Comparison of ENCODE assay signal across 12 mouse cellular contexts in the genomic region with DNA sequence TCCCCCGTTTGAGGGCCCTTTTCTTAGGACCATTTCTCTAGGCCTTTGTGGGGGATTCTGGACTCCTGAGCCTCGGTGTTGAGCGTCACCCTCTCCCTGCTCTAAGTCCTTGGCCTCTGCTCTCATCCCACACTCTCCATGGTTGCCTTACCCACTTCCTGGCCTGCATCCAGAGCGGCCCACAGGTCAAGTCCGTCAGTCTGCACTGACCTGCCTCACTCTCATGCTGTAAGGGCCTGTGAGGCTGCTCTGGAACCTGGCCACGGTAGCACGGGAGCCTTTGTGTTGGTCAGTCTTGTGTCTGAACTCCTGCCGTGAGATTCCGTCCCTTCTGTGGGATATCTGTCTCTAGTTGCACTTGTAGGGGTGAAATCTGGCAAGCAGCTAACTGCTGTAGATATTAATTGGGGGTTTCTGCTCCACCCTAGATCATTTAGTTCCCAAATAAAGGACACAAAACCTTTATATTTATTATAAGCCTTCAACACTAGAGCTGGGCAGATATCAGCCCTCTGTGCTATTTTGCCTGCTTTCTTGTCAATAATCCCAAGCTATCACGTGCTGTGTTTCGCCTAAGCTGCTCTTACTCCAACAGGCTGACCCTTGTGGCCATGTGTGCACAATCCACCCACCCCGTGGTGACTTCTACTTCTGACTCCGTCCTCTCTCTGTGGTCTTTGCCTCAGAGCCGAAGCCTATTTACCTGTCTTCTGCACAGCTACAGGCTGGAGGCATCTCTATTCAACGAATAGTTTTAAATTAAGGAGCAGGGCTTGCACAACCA.
DNase-seq lines count a peak whose midpoint lies in the region; ATAC-seq lines count a peak whose summit lies in the region.
"Had no signal": no experiment of that assay in that cellular context is flagged by ENCODE, and none has a peak within 500 bp of the region (broad histone marks: within the 10 kb centered on the region; RNA-seq: fewer than 3 reads in every experiment).

No protein-coding gene starts in this region.

- no peak for DNase-seq in forebrain, embryonic 14.5 days (ENCODE audit: low spot score)
- peak; percentile 24 for DNase-seq in adipocyte (ENCODE audit: low spot score)
- peak; percentile 56 for DNase-seq in kidney, postnatal 10 days
- DNase-seq in spleen, adult 12 weeks (ENCODE audit: low spot score): no peak
- no peak for DNase-seq in urinary bladder, adult 18-20 months (ENCODE audit: low spot score in 2 of 2)
- DNase-seq: lung, postnatal 10 days had no signal

- H3K9me3 ChIP-seq in forebrain, embryonic 13.5 days (replicated peaks): no peaks in the 10 kb centered on the region
- H3K9me3 ChIP-seq in forebrain, embryonic 14.5 days (replicated peaks; ENCODE audit: control insufficient read depth, low read length): no peaks in the 10 kb centered on the region
- no peaks in the 10 kb centered on the region for H3K9me3 ChIP-seq in intestine, embryonic 15.5 days
- H3K9me3 ChIP-seq in intestine, embryonic 16.5 days (ENCODE audit: control insufficient read depth, low read length): no peaks in the 10 kb centered on the region
- H3K9me3 ChIP-seq: midbrain, embryonic 13.5 days; neural tube, embryonic 12.5 days had no signal

- peaks cover 25% of the 10 kb centered on the region; the same call in 1 of the 2 replicates for H3K36me3 ChIP-seq in forebrain, embryonic 13.5 days (ENCODE audit: poor library complexity, severe bottlenecking)
- H3K36me3 ChIP-seq in forebrain, embryonic 14.5 days (ENCODE audit: control insufficient read depth, insufficient read depth, low read length): peaks cover 16% of the 10 kb centered on the region; the same call in 1 of the 2 replicates
- H3K36me3 ChIP-seq in intestine, embryonic 15.5 days: no peaks in the 10 kb centered on the region
- no peaks in the 10 kb centered on the region; the same call in 1 of the 2 replicates for H3K36me3 ChIP-seq in intestine, embryonic 16.5 days (ENCODE audit: control insufficient read depth, insufficient read depth, low read length)

- H3K4me2 ChIP-seq in forebrain, embryonic 13.5 days: no peak overlapping the region
- no peak overlapping the region for H3K4me2 ChIP-seq in forebrain, embryonic 14.5 days (ENCODE audit: low read length)
- H3K4me2 ChIP-seq in intestine, embryonic 15.5 days (replicated peaks): no peak overlapping the region
- H3K4me2 ChIP-seq in intestine, embryonic 16.5 days (ENCODE audit: low read depth, low read length): no peak overlapping the region
- H3K4me2 ChIP-seq: midbrain, embryonic 13.5 days; neural tube, embryonic 12.5 days had no signal

- peaks cover 14% of the 10 kb centered on the region for H3K4me1 ChIP-seq in forebrain, embryonic 13.5 days
- peaks cover 4% of the 10 kb centered on the region; the same call in 1 of the 2 replicates for H3K4me1 ChIP-seq in forebrain, embryonic 14.5 days (ENCODE audit: control insufficient read depth, insufficient read depth, low read length)
- H3K4me1 ChIP-seq in intestine, embryonic 15.5 days (replicated peaks): peaks cover 22% of the 10 kb centered on the region
- peaks cover 20% of the 10 kb centered on the region for H3K4me1 ChIP-seq in intestine, embryonic 16.5 days (ENCODE audit: control insufficient read depth, insufficient read depth, low read length)
- H3K4me1 ChIP-seq: neural tube, embryonic 12.5 days had no signal

- H3K27me3 ChIP-seq in forebrain, embryonic 13.5 days: no peaks in the 10 kb centered on the region
- H3K27me3 ChIP-seq in forebrain, embryonic 14.5 days (replicated peaks; ENCODE audit: control insufficient read depth, insufficient read depth, low read length): no peaks in the 10 kb centered on the region
- no peaks in the 10 kb centered on the region for H3K27me3 ChIP-seq in intestine, embryonic 15.5 days (replicated peaks)
- no peaks in the 10 kb centered on the region for H3K27me3 ChIP-seq in intestine, embryonic 16.5 days (replicated peaks; ENCODE audit: control insufficient read depth, insufficient read depth, low read length)
- H3K27me3 ChIP-seq: midbrain, embryonic 13.5 days; neural tube, embryonic 12.5 days had no signal

- 86% methylated on average over 15 of the region's 15 CpGs for WGBS in forebrain, embryonic 13.5 days
- WGBS in forebrain, embryonic 14.5 days: 85% methylated on average over 15 of the region's 15 CpGs
- WGBS in intestine, embryonic 15.5 days: 86% methylated on average over 15 of the region's 15 CpGs
- WGBS in intestine, embryonic 16.5 days: 86% methylated on average over 15 of the region's 15 CpGs

- peak overlapping the region; percentile 10; the same call in 1 of the 2 replicates for H3K27ac ChIP-seq in forebrain, embryonic 13.5 days
- H3K27ac ChIP-seq in forebrain, embryonic 14.5 days (ENCODE audit: low read depth, low read length): no peak overlapping the region
- peak overlapping the region; percentile 40; the same call in 1 of the 2 replicates for H3K27ac ChIP-seq in intestine, embryonic 15.5 days
- no peak overlapping the region; the same call in 1 of the 2 replicates for H3K27ac ChIP-seq in intestine, embryonic 16.5 days (ENCODE audit: low read length)
- H3K27ac ChIP-seq: neural tube, embryonic 12.5 days had no signal

- no peak overlapping the region for H3K9ac ChIP-seq in forebrain, embryonic 13.5 days
- no peak overlapping the region for H3K9ac ChIP-seq in forebrain, embryonic 14.5 days (ENCODE audit: low read length)
- H3K9ac ChIP-seq in intestine, embryonic 15.5 days: no peak overlapping the region
- H3K9ac ChIP-seq in intestine, embryonic 16.5 days (ENCODE audit: low read depth, low read length): no peak overlapping the region
- H3K9ac ChIP-seq: midbrain, embryonic 13.5 days; neural tube, embryonic 12.5 days had no signal

- no peak overlapping the region for H3K4me3 ChIP-seq in forebrain, embryonic 13.5 days
- H3K4me3 ChIP-seq in forebrain, embryonic 14.5 days (ENCODE audit: low read depth, low read length): no peak overlapping the region
- H3K4me3 ChIP-seq in intestine, embryonic 15.5 days (replicated peaks): no peak overlapping the region
- no peak overlapping the region for H3K4me3 ChIP-seq in intestine, embryonic 16.5 days (ENCODE audit: low read length)
- H3K4me3 ChIP-seq: midbrain, embryonic 13.5 days; neural tube, embryonic 12.5 days had no signal

- no peak for ATAC-seq in forebrain, embryonic 13.5 days
- no peak for ATAC-seq in forebrain, embryonic 14.5 days
- no peak for ATAC-seq in intestine, embryonic 15.5 days
- no peak for ATAC-seq in intestine, embryonic 16.5 days
- ATAC-seq: activated CD4-positive, CD25-positive, alpha-beta regulatory T cell, adult 4 months; midbrain, embryonic 13.5 days had no signal

Comparison
In these comparisons a context has a peak if more than half of its experiments do, and no peak if none do; other contexts are left out.
1. H3K27ac ChIP-seq: peak in forebrain, embryonic 13.5 days (single experiment) and intestine, embryonic 15.5 days (single experiment); none in forebrain, embryonic 14.5 days (single experiment) and intestine, embryonic 16.5 days (single experiment).
2. DNase-seq: peak in adipocyte (single experiment) and kidney, postnatal 10 days (single experiment); none in forebrain, embryonic 14.5 days (single experiment), spleen, adult 12 weeks (single experiment) and urinary bladder, adult 18-20 months (0 of 2).